Mouse (Mus musculus): ENCODE data around the gene Fam192a. TPM values are rescaled to one million over a fixed set of nuclear protein-coding genes. Genes with fewer than 3 reads are reported as not detected.

Gene Fam192a
- polyA plus RNA-seq, 1 experiment from 2014 or later, result 109 TPM

DNA sequence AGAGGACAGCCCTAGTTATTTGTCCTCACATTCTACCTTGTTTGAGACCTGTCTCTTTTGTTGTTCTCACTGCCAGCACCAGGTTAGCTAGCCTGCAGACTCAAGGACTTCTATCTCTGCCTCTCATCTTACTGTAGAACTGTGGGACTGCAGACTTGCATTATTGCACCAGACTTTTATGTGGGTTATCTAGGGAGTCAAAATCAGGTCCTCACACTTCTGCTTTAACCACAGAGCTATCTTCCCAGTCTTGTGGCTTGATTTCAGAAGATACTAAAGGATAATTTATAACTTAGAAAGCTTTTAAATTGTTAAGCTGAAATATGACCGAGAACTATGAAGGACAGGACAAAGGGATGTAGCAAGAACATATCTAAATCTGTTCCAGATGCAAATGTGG, 23.1 kb upstream of the Fam192a start:
- Histone ChIP-seq H3K36me3 (replicated peaks; ENCODE audit: control insufficient read depth, insufficient read depth, low read depth, low read length) (no peaks in the 10 kb centered on the region; the same call in 1 of the 2 replicates), H3K9me3 (replicated peaks; ENCODE audit: control insufficient read depth, low read length) (no peaks in the 10 kb centered on the region), H3K4me2 (ENCODE audit: low read depth, low read length) (no peak overlapping the region), H3K4me3 (ENCODE audit: low read depth, low read length) (no peak overlapping the region), H3K27ac (replicated peaks; ENCODE audit: low read depth, low read length) (no peak overlapping the region), H3K27me3 (ENCODE audit: control insufficient read depth, insufficient read depth, low read length) (no peaks in the 10 kb centered on the region), H3K4me1 (ENCODE audit: control insufficient read depth, insufficient read depth, low read length) (no peaks in the 10 kb centered on the region), H3K9ac (replicated peaks; ENCODE audit: low read length) (no peak overlapping the region)
- 77% methylated on average over 1 of the region's 1 CpGs for WGBS
- no peak for DNase-seq (ENCODE audit: low spot score)
- no peak for ATAC-seq (replicated peaks; ENCODE audit: insufficient number of reproducible peaks, low FRiP score, low TSS enrichment, low read depth)

DNA sequence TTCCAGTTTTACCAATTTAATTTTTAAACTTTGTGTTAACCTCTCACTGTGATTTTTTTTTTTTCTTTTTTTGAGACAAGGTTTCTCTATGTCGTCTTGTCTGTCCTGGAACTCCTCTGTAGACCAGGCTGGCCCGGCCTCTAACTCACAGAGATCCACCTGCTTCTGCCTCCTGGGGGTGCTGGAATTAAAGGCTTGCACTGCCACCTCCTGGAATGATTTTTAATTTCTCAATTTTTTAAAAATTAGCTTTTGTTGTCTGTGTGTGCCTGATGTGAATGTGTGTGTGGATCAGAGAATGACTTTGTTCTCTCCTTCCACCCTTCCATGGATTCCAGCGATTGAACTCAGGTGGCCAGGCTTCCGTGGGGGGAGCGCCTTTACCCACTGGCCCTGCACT, 5.3 kb upstream of the Fam192a start:
- WGBS, result 89% methylated on average over 5 of the region's 5 CpGs
- no peak overlapping the region for H3K4me3 ChIP-seq (ENCODE audit: low read depth, low read length)
- no peaks in the 10 kb centered on the region for H3K36me3 ChIP-seq (replicated peaks; ENCODE audit: control insufficient read depth, insufficient read depth, low read depth, low read length)
- DNase-seq (ENCODE audit: low spot score), result no peak
- no peaks in the 10 kb centered on the region for H3K27me3 ChIP-seq (ENCODE audit: control insufficient read depth, insufficient read depth, low read length)
- no peak overlapping the region for H3K9ac ChIP-seq (replicated peaks; ENCODE audit: low read length)
- no peak overlapping the region for H3K4me2 ChIP-seq (ENCODE audit: low read depth, low read length)
- H3K4me1 ChIP-seq (ENCODE audit: control insufficient read depth, insufficient read depth, low read length), result no peaks in the 10 kb centered on the region
- no peak overlapping the region for H3K27ac ChIP-seq (replicated peaks; ENCODE audit: low read depth, low read length)
- no peaks in the 10 kb centered on the region for H3K9me3 ChIP-seq (replicated peaks; ENCODE audit: control insufficient read depth, low read length)
- no peak for ATAC-seq (replicated peaks; ENCODE audit: insufficient number of reproducible peaks, low FRiP score, low TSS enrichment, low read depth)

GRCm38 (mm10) chr8:94604030-94604429, 2.2 kb upstream of the Fam192a start:
- Histone ChIP-seq H3K36me3 (replicated peaks; ENCODE audit: control insufficient read depth, insufficient read depth, low read depth, low read length) (no peaks in the 10 kb centered on the region), H3K9ac (replicated peaks; ENCODE audit: low read length) (no peak overlapping the region), H3K27me3 (ENCODE audit: control insufficient read depth, insufficient read depth, low read length) (no peaks in the 10 kb centered on the region), H3K4me3 (ENCODE audit: low read depth, low read length) (no peak overlapping the region), H3K4me1 (ENCODE audit: control insufficient read depth, insufficient read depth, low read length) (no peaks in the 10 kb centered on the region), H3K27ac (replicated peaks; ENCODE audit: low read depth, low read length) (no peak overlapping the region), H3K4me2 (ENCODE audit: low read depth, low read length) (no peak overlapping the region), H3K9me3 (replicated peaks; ENCODE audit: control insufficient read depth, low read length) (no peaks in the 10 kb centered on the region)
- no peak for ATAC-seq (replicated peaks; ENCODE audit: insufficient number of reproducible peaks, low FRiP score, low TSS enrichment, low read depth)
- DNase-seq (ENCODE audit: low spot score), result no peak
- WGBS, result 87% methylated on average over 2 of the region's 2 CpGs

- H3K4me2 ChIP-seq (ENCODE audit: low read depth, low read length), result peak overlapping the region; percentile 62
- DNase-seq (ENCODE audit: low spot score) (peak; percentile 32), ATAC-seq (replicated peaks; ENCODE audit: insufficient number of reproducible peaks, low FRiP score, low TSS enrichment, low read depth) (no peak)
- peak overlapping the region; percentile 92 for H3K9ac ChIP-seq (replicated peaks; ENCODE audit: low read length)
- no peaks in the 10 kb centered on the region for H3K9me3 ChIP-seq (replicated peaks; ENCODE audit: control insufficient read depth, low read length)
- no peaks in the 10 kb centered on the region for H3K36me3 ChIP-seq (replicated peaks; ENCODE audit: control insufficient read depth, insufficient read depth, low read depth, low read length)
- no peaks in the 10 kb centered on the region for H3K4me1 ChIP-seq (ENCODE audit: control insufficient read depth, insufficient read depth, low read length)
- H3K27ac ChIP-seq (replicated peaks; ENCODE audit: low read depth, low read length), result peak overlapping the region; percentile 67; the same call in 1 of the 2 replicates
- no peaks in the 10 kb centered on the region for H3K27me3 ChIP-seq (ENCODE audit: control insufficient read depth, insufficient read depth, low read length)
- H3K4me3 ChIP-seq (ENCODE audit: low read depth, low read length), result peak overlapping the region; percentile 99
- under 1% methylated on average over 31 of the region's 31 CpGs for WGBS
Measured at GRCm38 (mm10) chr8:94602471-94603131, 804 bp upstream of the Fam192a start.

DNA sequence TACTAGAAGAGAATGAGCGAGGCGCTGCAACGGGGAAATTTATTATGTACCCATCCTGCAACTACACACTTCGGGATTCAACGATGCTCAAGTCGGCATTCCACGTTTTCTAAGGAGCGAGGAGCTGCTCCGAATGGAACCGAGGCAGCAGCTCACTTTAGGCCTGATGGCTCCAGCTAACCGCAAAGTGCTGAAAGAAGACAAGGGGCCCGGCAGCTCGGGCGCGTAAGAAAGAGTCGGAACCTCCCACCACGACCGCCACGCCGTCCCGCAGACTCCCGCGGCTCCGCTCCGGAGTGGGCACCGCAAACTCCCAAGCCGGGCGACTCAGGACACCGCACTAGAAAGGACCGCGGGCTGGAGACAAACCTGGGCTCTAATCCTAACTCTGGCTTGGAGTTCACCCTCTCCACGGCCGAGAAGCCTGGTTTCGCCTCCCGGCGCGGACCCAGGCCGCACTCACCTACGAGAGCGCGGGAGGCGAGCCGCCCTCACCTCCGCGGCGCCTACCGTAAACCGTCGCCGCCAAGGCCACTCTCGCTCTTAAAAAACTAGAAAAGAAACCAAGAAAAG, 677 bp downstream of the Fam192a start:
- Histone ChIP-seq H3K36me3 (replicated peaks; ENCODE audit: control insufficient read depth, insufficient read depth, low read depth, low read length) (no peaks in the 10 kb centered on the region), H3K4me2 (ENCODE audit: low read depth, low read length) (peak overlapping the region; percentile 53), H3K9ac (replicated peaks; ENCODE audit: low read length) (peak overlapping the region; percentile 90), H3K9me3 (replicated peaks; ENCODE audit: control insufficient read depth, low read length) (no peaks in the 10 kb centered on the region), H3K4me1 (ENCODE audit: control insufficient read depth, insufficient read depth, low read length) (no peaks in the 10 kb centered on the region), H3K27ac (replicated peaks; ENCODE audit: low read depth, low read length) (peak overlapping the region; percentile 70), H3K4me3 (ENCODE audit: low read depth, low read length) (peak overlapping the region; percentile 99), H3K27me3 (ENCODE audit: control insufficient read depth, insufficient read depth, low read length) (no peaks in the 10 kb centered on the region)
- WGBS, result under 1% methylated on average over 51 of the region's 51 CpGs
- DNase-seq (ENCODE audit: low spot score) (no peak), ATAC-seq (replicated peaks; ENCODE audit: insufficient number of reproducible peaks, low FRiP score, low TSS enrichment, low read depth) (peak; percentile 53; the same call in 1 of the 2 replicates)

- Histone ChIP-seq H3K4me1 (ENCODE audit: control insufficient read depth, insufficient read depth, low read length) (no peaks in the 10 kb centered on the region), H3K4me3 (ENCODE audit: low read depth, low read length) (peak overlapping the region; percentile 99), H3K36me3 (replicated peaks; ENCODE audit: control insufficient read depth, insufficient read depth, low read depth, low read length) (no peaks in the 10 kb centered on the region), H3K9ac (replicated peaks; ENCODE audit: low read length) (peak overlapping the region; percentile 90), H3K9me3 (replicated peaks; ENCODE audit: control insufficient read depth, low read length) (no peaks in the 10 kb centered on the region), H3K27ac (replicated peaks; ENCODE audit: low read depth, low read length) (no peak overlapping the region), H3K4me2 (ENCODE audit: low read depth, low read length) (peak overlapping the region; percentile 53), H3K27me3 (ENCODE audit: control insufficient read depth, insufficient read depth, low read length) (no peaks in the 10 kb centered on the region)
- DNase-seq (ENCODE audit: low spot score) (no peak), ATAC-seq (replicated peaks; ENCODE audit: insufficient number of reproducible peaks, low FRiP score, low TSS enrichment, low read depth) (no peak)
- 30% methylated on average over 5 of the region's 5 CpGs for WGBS
Measured at GRCm38 (mm10) chr8:94600478-94600877, 1.3 kb downstream of the Fam192a start.

- DNase-seq (ENCODE audit: low spot score) (peak; percentile 30), ATAC-seq (replicated peaks; ENCODE audit: insufficient number of reproducible peaks, low FRiP score, low TSS enrichment, low read depth) (no peak)
- no peak overlapping the region for H3K9ac ChIP-seq (replicated peaks; ENCODE audit: low read length)
- WGBS, result 82% methylated on average over 1 of the region's 1 CpGs
- H3K4me2 ChIP-seq (ENCODE audit: low read depth, low read length), result no peak overlapping the region
- no peak overlapping the region for H3K4me3 ChIP-seq (ENCODE audit: low read depth, low read length)
- no peaks in the 10 kb centered on the region for H3K9me3 ChIP-seq (replicated peaks; ENCODE audit: control insufficient read depth, low read length)
- no peaks in the 10 kb centered on the region for H3K4me1 ChIP-seq (ENCODE audit: control insufficient read depth, insufficient read depth, low read length)
- H3K27me3 ChIP-seq (ENCODE audit: control insufficient read depth, insufficient read depth, low read length), result no peaks in the 10 kb centered on the region
- H3K36me3 ChIP-seq (replicated peaks; ENCODE audit: control insufficient read depth, insufficient read depth, low read depth, low read length), result no peaks in the 10 kb centered on the region
- no peak overlapping the region for H3K27ac ChIP-seq (replicated peaks; ENCODE audit: low read depth, low read length)
Measured at GRCm38 (mm10) chr8:94594211-94594610, 7.6 kb downstream of the Fam192a start.

DNA sequence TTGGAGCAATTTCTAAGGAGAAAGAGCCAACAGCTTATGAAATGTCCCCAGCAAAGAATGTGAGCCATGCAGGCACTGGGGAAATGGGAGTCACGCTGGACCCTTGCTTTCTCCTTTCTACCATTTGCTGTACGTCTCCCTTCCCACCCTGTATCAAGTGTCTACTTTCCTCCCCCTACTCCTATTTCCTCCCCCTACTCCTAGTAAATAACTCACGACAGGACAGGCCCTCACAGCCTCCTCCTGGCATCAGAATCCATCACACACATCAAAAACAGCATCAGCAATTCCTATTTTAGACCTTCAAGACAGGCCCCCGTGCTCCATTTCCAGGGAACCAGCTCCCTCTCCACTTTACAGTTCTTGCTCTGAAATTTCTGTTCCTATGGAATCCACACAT, 10.1 kb downstream of the Fam192a start:
- WGBS, result 59% methylated on average over 4 of the region's 4 CpGs
- Histone ChIP-seq H3K4me2 (ENCODE audit: low read depth, low read length) (no peak overlapping the region), H3K36me3 (replicated peaks; ENCODE audit: control insufficient read depth, insufficient read depth, low read depth, low read length) (no peaks in the 10 kb centered on the region), H3K4me3 (ENCODE audit: low read depth, low read length) (no peak overlapping the region), H3K27me3 (ENCODE audit: control insufficient read depth, insufficient read depth, low read length) (no peaks in the 10 kb centered on the region), H3K9me3 (replicated peaks; ENCODE audit: control insufficient read depth, low read length) (no peaks in the 10 kb centered on the region), H3K4me1 (ENCODE audit: control insufficient read depth, insufficient read depth, low read length) (no peaks in the 10 kb centered on the region), H3K9ac (replicated peaks; ENCODE audit: low read length) (no peak overlapping the region), H3K27ac (replicated peaks; ENCODE audit: low read depth, low read length) (no peak overlapping the region)
- ATAC-seq (replicated peaks; ENCODE audit: insufficient number of reproducible peaks, low FRiP score, low TSS enrichment, low read depth) (no peak), DNase-seq (ENCODE audit: low spot score) (no peak)

All from embryonic facial prominence, embryonic 11.5 days (tissue).